Mouse (Mus musculus) E14TG2a.4 (cell line): Measurements from ENCODE around the gene Racgap1.

ENCODE experiments used
- H3K27me3 ChIP-seq: 2 replicates; pipeline ENCODE4 v1.6.1; 2014; ENCODE audit warnings: low read length, control low read depth; ENCODE audit not compliant: insufficient read depth
- H3K36me3 ChIP-seq: 2 replicates; pipeline ENCODE4 v1.6.1; 2014; ENCODE audit warnings: low read length, control low read depth; ENCODE audit not compliant: insufficient read depth
- H3K4me1 ChIP-seq: replicated peaks from 2 replicates; pipeline ENCODE4 v1.6.1; 2014; ENCODE audit warnings: low read depth, low read length, control low read depth
- H3K4me3 ChIP-seq: replicated peaks from 2 replicates; pipeline ENCODE4 v1.5.1; 2014; ENCODE audit warnings: mild to moderate bottlenecking, low read length
- H3K9me3 ChIP-seq: 2 replicates; pipeline ENCODE4 v1.6.1; 2014; ENCODE audit warnings: low read length, control low read depth
- CTCF ChIP-seq: conservative IDR thresholded peaks from 2 replicates; pipeline ENCODE4 v1.5.1; 2014; ENCODE audit warnings: low read length
- NANOG ChIP-seq: IDR thresholded peaks from 2 replicates; pipeline ENCODE4 v1.6.1; 2014; ENCODE audit warnings: borderline replicate concordance, low read length, mixed read lengths
- POU5F1 ChIP-seq: IDR thresholded peaks from 2 replicates; pipeline ENCODE4 v1.6.1; 2014; ENCODE audit warnings: low read length, borderline replicate concordance

The Racgap1 gene

GRCm38 (mm10) chr15:99592877-99593276, 58.6 kb downstream of the Racgap1 start:
- Histone ChIP-seq H3K4me3 (no peak overlapping the region), H3K36me3 (no peaks in the 10 kb centered on the region), H3K9me3 (no peaks in the 10 kb centered on the region), H3K27me3 (peaks cover 87% of the 10 kb centered on the region), H3K4me1 (peaks cover 52% of the 10 kb centered on the region)
- no peak for TF ChIP-seq CTCF

DNA sequence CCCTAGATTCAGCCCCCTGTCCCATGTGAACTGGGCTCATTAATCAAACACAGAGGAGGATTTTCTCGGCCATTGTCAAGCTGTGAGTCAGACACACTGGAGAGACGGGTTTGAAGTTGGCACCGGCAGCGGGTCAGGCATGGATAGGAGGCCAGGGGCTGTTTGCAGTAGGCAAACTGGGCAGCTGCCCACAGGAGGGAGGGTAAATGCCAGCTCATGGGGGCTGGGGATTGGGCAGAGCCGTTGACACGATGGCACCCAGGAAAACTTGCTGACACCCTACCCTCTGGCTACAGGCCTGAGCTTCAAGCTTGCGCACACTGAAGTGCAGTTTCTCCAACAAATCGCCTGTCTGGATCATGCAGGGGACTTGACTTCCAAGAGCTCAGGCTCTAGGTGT, 59.3 kb downstream of the Racgap1 start:
- no peaks in the 10 kb centered on the region for H3K36me3 ChIP-seq
- TF ChIP-seq CTCF = no peak
- no peak for TF ChIP-seq NANOG
- no peak for TF ChIP-seq POU5F1

GRCm38 (mm10) chr15:99590429-99591084, 60.9 kb downstream of the Racgap1 start, which contains the start of gene Aqp5:
TSS of gene Aqp5 (plus strand) at chr15:99590782.
- H3K36me3 ChIP-seq = no peaks in the 10 kb centered on the region
- TF ChIP-seq POU5F1 (no peak), CTCF (no peak), NANOG (no peak)
- peaks cover 40% of the 10 kb centered on the region for H3K4me1 ChIP-seq
- peak within 1 kb of the TSS; percentile 81 for H3K4me3 ChIP-seq
- H3K27me3 ChIP-seq = peaks cover 97% of the 10 kb centered on the region
- H3K9me3 ChIP-seq = no peaks in the 10 kb centered on the region

More for the DNA sequence above, 59.3 kb downstream of the Racgap1 start:
- Histone ChIP-seq H3K4me1 (peaks cover 45% of the 10 kb centered on the region), H3K27me3 (peaks cover 87% of the 10 kb centered on the region), H3K9me3 (no peaks in the 10 kb centered on the region), H3K4me3 (no peak overlapping the region)

GRCm38 (mm10) chr15:99589704-99590103, 61.8 kb downstream of the Racgap1 start:
- no peak for TF ChIP-seq NANOG
- Histone ChIP-seq H3K27me3 (peaks cover 97% of the 10 kb centered on the region), H3K36me3 (no peaks in the 10 kb centered on the region), H3K4me3 (no peak overlapping the region), H3K4me1 (peaks cover 40% of the 10 kb centered on the region), H3K9me3 (no peaks in the 10 kb centered on the region)

- Histone ChIP-seq H3K9me3 (no peaks in the 10 kb centered on the region), H3K36me3 (no peaks in the 10 kb centered on the region), H3K4me1 (peaks cover 44% of the 10 kb centered on the region), H3K4me3 (no peak overlapping the region), H3K27me3 (peaks cover 97% of the 10 kb centered on the region)
- no peak for TF ChIP-seq CTCF
- TF ChIP-seq NANOG = no peak
- no peak for TF ChIP-seq POU5F1
These were observed 62.2 kb downstream of the Racgap1 start for GRCm38 (mm10) chr15:99589237-99589636.

- Histone ChIP-seq H3K27me3 (peaks cover 96% of the 10 kb centered on the region), H3K4me3 (no peak overlapping the region), H3K9me3 (no peaks in the 10 kb centered on the region), H3K4me1 (peaks cover 62% of the 10 kb centered on the region), H3K36me3 (no peaks in the 10 kb centered on the region)
- no peak for TF ChIP-seq CTCF
- TF ChIP-seq POU5F1 = no peak
- no peak for TF ChIP-seq NANOG
These were observed 64.9 kb downstream of the Racgap1 start for GRCm38 (mm10) chr15:99586525-99586924.

GRCm38 (mm10) chr15:99585741-99586140, 65.7 kb downstream of the Racgap1 start:
- Histone ChIP-seq H3K9me3 (no peaks in the 10 kb centered on the region), H3K36me3 (no peaks in the 10 kb centered on the region), H3K4me3 (peak overlapping the region; percentile 76), H3K27me3 (peaks cover 98% of the 10 kb centered on the region), H3K4me1 (peaks cover 63% of the 10 kb centered on the region)
- TF ChIP-seq CTCF (no peak), NANOG (no peak), POU5F1 (no peak)

DNA sequence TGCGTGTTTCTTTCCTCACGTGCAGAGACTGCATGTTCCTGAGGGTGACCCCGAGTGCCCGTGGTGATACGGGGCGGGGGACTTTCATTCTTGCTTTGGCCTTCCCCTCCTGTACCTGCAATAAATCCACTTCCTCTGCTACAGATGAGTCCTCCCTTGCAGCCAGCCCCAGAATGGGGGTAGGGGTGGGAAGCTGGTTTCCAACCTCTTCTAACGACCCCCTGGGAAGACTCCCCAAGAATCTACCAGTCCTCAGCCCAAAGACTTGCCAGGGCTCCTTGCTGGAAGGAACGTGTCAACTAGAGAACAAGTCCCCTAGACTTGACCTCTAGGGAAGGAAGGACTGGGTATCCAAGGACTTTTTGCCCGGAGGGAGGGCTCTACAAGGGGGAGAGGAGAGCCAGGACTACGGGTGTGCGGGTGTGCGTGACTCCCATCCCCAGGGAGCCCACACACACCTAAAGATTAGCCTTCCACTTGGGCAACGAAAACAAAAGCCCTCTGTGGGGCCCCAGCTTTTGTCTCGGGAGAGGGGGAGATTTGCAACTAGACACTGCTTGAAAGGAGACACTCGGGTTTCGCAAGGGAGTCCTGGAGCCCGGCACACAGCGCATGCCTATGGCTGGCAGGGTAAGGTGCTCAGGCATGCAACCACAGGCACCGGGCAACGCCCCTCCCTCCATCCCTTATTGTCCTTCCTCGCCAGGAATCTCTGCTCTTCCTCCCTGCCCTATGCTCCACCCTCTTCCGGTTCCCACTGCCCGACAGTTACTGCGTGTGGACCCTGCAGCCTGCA, 66.9 kb downstream of the Racgap1 start:
- TF ChIP-seq NANOG (no peak), CTCF (no peak), POU5F1 (no peak)
- H3K27me3 ChIP-seq = peaks cover 99% of the 10 kb centered on the region
- H3K36me3 ChIP-seq = no peaks in the 10 kb centered on the region
- H3K9me3 ChIP-seq = no peaks in the 10 kb centered on the region
- H3K4me3 ChIP-seq = peak overlapping the region; percentile 76
- H3K4me1 ChIP-seq = peaks cover 60% of the 10 kb centered on the region
